Mouse (Mus musculus) adrenal gland (tissue): Measurements from ENCODE around the gene Ifna4.

Experiments used
- intact Hi-C: fragments of 180-260 bp; cut with DNase I; formaldehyde crosslinking; loops from one replicate; pipeline ENCODE4 v1.15.1; 2025

Gene Ifna4

DNA sequence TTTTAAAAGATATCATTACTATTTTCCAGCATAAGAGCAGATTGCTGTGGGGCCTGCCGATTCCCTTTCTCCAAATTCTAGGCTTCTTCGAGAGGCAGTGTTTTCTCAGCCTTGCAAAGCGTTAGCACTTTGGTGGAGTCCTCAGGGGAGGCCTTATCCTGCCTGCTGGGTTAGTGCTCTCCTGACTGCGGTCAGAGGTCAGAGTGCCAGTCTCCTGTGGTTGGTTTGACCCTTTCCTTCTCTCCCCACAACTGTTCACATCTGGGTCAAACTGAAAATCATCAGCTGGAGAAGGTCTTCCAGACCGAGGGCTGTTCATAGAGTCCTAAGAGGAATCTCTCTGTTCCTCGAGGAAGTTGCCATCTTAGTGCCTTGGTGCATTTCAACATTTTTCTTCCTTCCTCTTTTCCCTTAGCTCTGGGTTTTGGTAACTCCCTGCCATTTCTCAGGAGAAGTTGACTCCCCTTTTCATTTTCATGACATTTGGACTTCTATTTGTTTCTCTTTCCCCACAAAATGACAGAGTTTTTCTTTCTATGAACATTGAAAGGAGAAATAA lies 23.4 kb downstream of the Ifna4 start:
- intact Hi-C loops: no loop called here

DNA sequence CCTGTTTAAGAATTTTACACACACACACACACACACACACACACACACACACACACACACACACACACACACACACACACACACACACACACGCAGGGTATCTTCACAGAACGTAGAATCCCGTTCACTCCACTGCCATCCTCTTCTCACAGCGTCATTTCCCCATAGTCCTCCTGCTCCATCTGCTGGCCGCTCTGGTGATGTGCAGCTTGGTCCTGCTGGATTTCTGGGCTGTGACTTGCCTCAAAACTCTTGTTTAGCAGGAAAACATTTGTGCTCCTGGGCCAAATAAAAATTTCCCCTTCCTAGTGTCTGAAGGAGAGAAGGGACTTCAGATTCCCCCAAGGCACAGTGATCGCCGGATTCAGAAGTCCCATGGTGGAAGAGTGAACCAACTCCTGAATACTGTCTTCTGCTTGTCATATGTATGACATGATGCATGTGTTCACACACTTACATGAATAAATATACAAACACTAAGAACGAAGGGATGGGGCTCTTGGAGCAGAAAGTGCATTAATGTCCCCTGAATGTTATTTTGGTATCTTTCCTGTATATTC lies 25.8 kb downstream of the Ifna4 start:
- intact Hi-C loops: no loop called here

DNA sequence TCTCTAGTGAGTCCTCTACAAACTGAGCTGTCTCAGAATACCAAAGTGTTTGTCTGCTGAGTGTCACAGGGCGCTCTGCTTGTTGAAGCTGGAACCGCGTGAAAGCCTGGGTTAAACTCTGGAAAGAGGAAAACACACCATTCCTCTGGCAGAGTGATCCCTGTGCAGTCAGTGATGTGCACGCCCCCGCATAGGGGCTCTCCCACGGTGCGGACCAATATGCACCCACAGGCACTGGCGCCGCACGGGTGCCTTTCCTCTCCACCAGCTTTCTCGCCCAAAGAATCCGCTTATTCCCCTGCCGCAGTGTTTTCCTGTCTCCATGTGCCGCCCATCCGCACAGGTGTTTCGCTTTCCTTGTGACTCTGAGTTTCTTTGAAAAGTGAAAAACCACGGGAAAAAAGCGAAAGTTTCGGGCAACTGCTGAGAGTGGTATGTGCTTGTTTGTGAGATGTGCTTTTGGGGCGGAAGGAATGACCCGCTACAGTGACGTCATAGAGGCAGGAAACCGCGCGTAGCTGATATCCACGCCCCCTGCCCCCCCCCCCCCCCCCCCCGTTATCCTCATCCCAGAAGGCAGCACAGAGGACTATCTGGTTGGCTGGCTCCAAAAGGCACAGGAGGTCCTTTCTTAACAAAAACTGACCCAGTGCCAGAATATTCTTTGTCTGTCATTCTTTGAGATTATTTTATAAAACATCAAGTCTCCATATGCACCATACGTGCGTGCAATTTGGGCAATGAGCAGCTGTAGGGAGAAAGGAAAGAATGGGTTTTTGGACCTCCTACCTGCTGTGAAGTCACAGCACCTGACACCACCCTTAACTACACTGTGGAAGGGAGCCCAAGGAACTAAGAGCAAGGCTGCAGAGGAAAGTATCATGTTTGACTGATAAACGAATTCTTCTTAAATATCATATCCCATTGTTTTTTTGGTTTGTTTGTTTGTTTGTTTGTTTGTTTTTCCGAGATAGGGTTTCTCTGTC lies 26.6 kb downstream of the Ifna4 start:
- intact Hi-C loops: no loop called here

DNA sequence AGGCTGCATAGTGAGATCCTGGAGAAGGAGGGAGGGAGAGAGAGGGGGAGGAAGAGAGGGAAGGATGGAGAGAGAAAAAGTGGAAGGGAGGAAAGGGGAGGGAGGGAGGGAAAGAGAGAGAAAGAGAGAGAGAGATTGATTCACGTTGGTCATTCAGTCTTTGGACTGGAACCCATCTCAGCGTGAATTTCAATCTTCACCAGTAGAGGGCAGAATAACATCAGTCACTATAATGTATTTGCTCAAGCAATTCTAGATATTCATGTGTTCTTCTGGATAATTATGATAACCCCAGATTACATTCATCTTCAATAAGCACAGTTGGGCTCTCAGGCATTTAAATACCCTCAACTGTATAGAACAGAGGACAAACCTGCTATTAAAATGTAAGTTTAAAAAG lies 31.0 kb downstream of the Ifna4 start:
- intact Hi-C loops: loop anchor here (1.0 to 10.0 kb wide), 3 partner anchors 65 to 642 kb away; no protein-coding TSS in a partner anchor

DNA sequence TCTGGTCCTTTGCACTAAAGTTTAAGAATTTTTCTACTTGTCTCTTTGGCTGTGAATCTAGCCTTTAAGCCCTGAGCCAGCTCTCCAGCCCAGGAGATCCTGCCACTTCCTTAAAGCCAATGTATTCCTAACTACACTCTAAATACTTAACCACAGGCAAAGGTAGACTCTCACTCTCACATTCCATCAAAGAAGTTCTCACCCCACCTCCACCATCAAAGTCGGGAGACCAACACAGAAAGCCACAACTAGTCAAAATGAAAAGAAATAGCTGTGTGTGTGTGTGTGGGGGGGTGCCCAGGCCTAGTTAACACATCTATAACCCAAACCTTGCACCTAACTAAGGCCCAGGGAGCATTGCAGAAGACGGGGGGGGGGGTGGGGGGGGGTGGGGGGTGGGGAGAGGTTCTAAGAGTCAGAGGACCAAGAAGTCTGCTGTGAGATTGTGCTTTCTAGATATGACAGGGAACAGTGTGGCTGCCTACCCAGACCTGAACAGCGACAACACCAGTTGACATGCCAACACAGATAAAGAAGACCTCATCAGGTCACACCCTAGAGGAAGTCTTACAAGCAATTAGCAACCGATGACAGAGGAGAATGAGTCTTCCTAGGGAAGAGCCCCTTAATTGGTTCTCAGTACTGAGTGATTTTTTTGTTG lies 33.9 kb downstream of the Ifna4 start:
- intact Hi-C loops: loop anchor here (10.0 kb wide), 1 partner anchor 639 kb away; no protein-coding TSS in a partner anchor

DNA sequence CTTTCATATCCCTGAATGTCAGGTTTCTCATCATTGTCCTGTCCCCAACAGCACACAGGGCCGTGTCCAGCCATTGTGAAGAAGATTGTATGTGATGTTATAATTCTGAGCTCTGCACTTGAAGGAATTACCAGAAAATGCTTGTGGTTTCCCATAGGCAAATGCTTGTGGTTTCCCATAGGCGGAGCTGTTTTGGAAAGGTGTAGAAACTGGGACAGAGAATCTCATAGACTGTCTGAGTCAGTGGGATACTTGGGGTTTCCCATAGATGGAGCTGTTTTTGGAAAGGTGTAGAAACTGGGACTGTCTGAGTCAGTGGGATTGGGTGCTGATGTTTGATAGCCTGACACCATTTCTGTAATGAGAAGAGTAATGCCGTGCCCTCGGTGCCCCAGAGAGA lies 34.9 kb downstream of the Ifna4 start:
- intact Hi-C loops: loop anchor here (10.0 kb wide), 1 partner anchor 638 kb away; no protein-coding TSS in a partner anchor

DNA sequence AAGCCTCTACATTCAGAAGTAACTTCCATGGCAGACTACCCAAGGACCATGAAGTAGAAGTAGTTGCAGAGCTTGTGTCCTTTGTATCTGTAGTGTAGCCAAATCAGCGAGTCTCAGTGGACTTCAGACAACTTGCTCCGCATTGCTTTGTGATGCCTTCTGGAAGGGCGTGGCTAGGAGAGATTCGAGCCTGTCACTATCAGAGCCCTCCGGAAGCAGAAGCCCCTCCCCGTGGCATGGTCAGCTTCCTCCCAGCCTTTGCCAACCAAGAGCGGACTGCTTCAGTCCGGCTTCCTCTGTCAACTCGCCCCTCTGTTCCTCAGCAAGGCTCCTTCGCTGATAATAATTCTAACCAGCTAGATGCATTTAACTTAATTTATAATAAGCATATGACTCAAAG lies 36.6 kb downstream of the Ifna4 start:
- intact Hi-C loops: loop anchor here (10.0 kb wide), 1 partner anchor 637 kb away; no protein-coding TSS in a partner anchor

DNA sequence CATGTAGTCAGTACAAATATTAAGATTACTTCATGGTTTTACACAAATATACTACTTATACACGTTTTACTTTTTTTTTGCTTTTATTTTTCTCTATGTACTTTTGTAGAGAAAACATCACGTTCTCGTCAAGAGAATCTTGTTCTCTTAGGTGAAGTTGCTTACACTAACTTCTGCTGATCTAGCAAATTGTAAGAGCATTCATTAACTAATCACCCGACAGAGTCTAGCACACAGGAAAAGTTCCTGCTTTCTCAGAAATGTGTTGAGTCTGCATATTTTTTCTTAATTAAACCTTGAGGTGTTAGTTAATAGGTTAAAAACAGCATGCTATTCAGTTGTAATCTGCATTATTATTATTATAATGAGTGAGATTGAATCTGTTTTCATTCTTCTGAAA lies 37.1 kb downstream of the Ifna4 start:
- intact Hi-C loops: loop anchor here (10.0 kb wide), 1 partner anchor 636 kb away; no protein-coding TSS in a partner anchor

DNA sequence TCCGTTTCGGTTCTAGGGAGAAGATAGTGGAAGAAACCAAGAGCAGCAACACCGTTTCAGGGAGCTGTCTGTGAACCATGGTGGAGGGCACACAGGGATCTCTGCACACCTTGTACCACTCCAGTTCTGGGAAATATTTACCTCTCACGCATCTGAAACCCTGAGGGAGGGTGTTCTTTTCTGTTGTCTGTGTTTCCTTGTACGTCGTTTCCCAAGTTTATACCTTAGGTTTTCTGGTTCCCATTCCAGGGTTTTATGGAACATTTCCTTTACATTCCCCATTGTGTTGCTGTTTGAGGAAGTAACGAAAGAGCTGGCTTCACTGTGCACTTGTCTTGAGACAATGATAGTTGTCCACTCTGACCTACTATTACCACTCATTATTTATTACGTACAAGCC lies 38.4 kb downstream of the Ifna4 start, which contains the start of gene Ifne:
Ifne (minus strand) TSS at position 101 of the 400 bp plus-strand sequence.
- intact Hi-C loops: no loop called here

DNA sequence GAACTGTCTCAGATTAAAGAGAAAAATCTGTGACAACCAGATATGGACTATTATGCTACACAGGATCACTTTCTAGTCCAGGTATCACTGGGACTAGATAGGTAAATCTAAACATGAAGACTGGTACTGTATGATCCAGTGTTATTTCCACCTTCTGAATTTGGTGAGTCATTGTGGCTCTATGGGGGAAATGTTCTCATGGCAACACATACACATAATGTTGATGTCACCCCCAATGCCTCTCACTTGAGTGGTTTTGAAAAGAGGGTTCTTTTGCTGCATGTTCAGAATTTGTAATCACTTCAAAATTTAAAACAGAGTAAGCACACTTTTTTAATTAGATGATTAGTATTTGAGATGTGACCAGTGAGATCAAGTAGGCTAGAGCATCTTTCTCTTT lies 46.6 kb downstream of the Ifna4 start:
- intact Hi-C loops: no loop called here
